Mouse (Mus musculus): ENCODE results near the gene A830018L16Rik. TPM values are rescaled to one million over a fixed set of nuclear protein-coding genes. Genes with fewer than 3 reads are reported as not detected.

The A830018L16Rik gene
- polyA plus RNA-seq, 1 experiment, result not detected

- H3K4me1 ChIP-seq (ENCODE audit: control insufficient read depth, insufficient read depth, low read length), result no peaks in the 10 kb centered on the region
- WGBS, result 46% methylated on average over 3 of the region's 3 CpGs
- TF ChIP-seq CTCF (IDR thresholded peaks at IDR 0.05; ENCODE audit: insufficient read depth, low read depth, low read length) (no peak), POLR2A (IDR thresholded peaks at IDR 0.05; ENCODE audit: insufficient read depth, low read depth, low read length) (no peak)
- no peak overlapping the region for H3K27ac ChIP-seq (ENCODE audit: insufficient read depth, low read depth, low read length)
- H3K4me3 ChIP-seq (ENCODE audit: insufficient read depth, low read depth, low read length), result no peak overlapping the region
Measured at GRCm38 (mm10) chr1:11895715-11896114, 481.8 kb downstream of the A830018L16Rik start.

GRCm38 (mm10) chr1:11915873-11916272 is 502.0 kb downstream of the A830018L16Rik start:
- H3K4me3 ChIP-seq (ENCODE audit: insufficient read depth, low read depth, low read length), result no peak overlapping the region
- TF ChIP-seq POLR2A (IDR thresholded peaks at IDR 0.05; ENCODE audit: insufficient read depth, low read depth, low read length), result no peak
- no peak for TF ChIP-seq CTCF (IDR thresholded peaks at IDR 0.05; ENCODE audit: insufficient read depth, low read depth, low read length)
- H3K27ac ChIP-seq (ENCODE audit: insufficient read depth, low read depth, low read length), result no peak overlapping the region
- no peaks in the 10 kb centered on the region for H3K4me1 ChIP-seq (ENCODE audit: control insufficient read depth, insufficient read depth, low read length)

DNA sequence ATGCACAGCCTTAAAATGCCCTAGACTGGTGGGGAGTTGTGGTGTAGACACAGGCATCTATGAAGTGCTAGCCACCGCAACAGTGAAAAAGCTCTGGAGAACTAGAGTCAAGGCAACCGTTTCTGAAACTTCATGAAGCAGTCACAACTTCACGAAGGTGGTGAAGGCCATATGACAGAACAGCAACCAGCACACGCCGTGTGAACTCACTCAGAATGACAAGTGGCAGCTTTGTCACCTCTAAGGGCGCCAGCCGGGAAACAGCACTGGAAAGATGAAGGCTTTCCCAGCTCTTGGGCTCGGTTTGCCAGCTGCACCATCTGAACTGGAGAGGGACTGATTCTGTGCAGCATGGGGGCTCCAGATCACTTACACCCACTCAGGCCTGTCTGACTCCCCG is 523.1 kb downstream of the A830018L16Rik start:
- Histone ChIP-seq H3K27ac (ENCODE audit: insufficient read depth, low read depth, low read length) (no peak overlapping the region), H3K4me1 (ENCODE audit: control insufficient read depth, insufficient read depth, low read length) (no peaks in the 10 kb centered on the region), H3K4me3 (ENCODE audit: insufficient read depth, low read depth, low read length) (no peak overlapping the region)
- no peak for TF ChIP-seq CTCF (IDR thresholded peaks at IDR 0.05; ENCODE audit: insufficient read depth, low read depth, low read length)
- no peak for TF ChIP-seq POLR2A (IDR thresholded peaks at IDR 0.05; ENCODE audit: insufficient read depth, low read depth, low read length)
- 81% methylated on average over 9 of the region's 9 CpGs for WGBS

DNA sequence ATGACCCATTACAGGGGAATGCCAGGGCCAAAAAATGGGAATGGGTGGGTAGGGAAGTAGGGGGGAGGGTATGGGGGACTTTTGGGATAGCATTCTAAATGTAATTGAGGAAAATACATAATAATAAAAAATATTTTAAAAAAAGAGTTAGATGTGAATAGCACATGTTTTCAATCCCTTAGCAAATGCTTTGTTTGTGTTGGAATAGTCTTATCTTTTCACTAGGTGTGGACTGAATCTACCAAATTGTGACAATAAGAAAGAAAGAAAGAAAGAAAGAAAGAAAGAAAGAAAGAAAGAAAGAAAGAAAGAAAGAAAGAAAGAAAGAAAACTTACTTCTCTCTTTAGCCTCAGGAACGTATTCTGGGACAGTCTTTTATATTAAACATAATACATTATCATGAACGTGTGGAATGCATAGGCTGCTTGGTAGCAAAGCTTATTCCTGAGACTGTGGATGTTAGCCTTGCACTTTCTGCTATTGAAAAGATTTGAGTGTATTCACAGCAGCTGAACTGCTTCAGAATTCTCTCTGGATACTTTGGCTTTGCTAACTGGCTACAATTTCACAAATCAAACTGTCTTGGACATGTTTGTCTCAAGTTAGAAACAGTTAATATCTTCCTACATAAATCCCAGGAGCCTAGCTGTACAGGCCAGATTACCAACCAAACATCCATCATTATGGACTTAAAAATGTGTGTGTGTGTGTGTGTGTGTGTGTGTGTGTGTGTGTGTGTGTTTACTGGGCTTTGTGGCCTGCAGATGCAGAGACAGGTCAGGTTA is 545.7 kb downstream of the A830018L16Rik start:
- Histone ChIP-seq H3K4me1 (ENCODE audit: control insufficient read depth, insufficient read depth, low read length) (no peaks in the 10 kb centered on the region), H3K4me3 (ENCODE audit: insufficient read depth, low read depth, low read length) (no peak overlapping the region)
- 74% methylated on average over 2 of the region's 2 CpGs for WGBS

DNA sequence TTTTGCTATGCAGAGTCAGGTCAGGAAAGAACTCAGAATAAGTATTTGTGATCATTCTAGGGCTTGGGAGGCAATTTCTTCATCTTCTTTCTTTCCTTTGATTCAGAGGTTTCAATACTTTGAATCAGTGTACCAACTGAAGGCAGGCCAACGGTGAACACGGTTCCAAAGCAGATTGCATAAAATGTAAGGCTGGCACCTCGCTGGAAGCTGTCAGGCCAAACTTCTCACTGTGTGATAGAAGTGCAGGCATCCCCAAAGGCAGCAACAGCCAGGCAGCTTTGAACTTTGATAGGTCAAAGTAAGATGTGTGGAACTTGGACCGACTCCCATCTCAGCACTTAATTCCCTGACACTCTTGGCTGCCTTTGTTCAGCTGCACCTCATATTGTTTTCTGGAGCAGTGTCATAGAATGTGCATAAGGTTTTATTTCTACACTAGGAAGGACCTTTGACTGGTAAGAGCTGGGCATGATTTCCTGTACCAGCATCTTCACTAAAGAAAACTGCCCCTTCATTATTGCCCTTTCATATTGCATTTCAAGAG is 568.8 kb downstream of the A830018L16Rik start:
- Histone ChIP-seq H3K27ac (ENCODE audit: insufficient read depth, low read depth, low read length) (no peak overlapping the region), H3K4me3 (ENCODE audit: insufficient read depth, low read depth, low read length) (no peak overlapping the region), H3K4me1 (ENCODE audit: control insufficient read depth, insufficient read depth, low read length) (no peaks in the 10 kb centered on the region)
- no peak for TF ChIP-seq CTCF (IDR thresholded peaks at IDR 0.05; ENCODE audit: insufficient read depth, low read depth, low read length)
- no peak for TF ChIP-seq POLR2A (IDR thresholded peaks at IDR 0.05; ENCODE audit: insufficient read depth, low read depth, low read length)
- WGBS, result 64% methylated on average over 4 of the region's 4 CpGs

More for the DNA sequence above, 545.7 kb downstream of the A830018L16Rik start:
- no peak overlapping the region for H3K27ac ChIP-seq (ENCODE audit: insufficient read depth, low read depth, low read length)
- TF ChIP-seq CTCF (IDR thresholded peaks at IDR 0.05; ENCODE audit: insufficient read depth, low read depth, low read length) (no peak), POLR2A (IDR thresholded peaks at IDR 0.05; ENCODE audit: insufficient read depth, low read depth, low read length) (no peak)

DNA sequence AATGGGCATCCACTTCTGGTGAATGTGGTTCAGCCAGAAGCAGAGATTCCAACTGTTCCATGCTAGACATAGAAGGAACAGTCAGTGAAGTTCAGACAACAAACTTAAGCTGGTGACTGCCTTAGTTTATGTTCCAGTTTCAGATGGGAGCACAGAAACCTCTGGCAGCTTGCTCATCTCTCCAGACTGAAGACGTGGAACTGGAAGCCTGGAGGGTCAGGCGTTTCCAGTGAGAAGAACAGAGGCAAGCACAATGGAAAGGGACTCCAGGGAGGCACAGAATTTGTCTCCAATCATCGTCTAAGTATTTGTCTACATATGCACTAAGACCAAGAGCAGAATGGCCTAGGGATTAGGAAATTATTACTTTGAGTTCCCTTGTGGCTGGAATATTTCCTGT is 576.1 kb downstream of the A830018L16Rik start:
- Histone ChIP-seq H3K4me1 (ENCODE audit: control insufficient read depth, insufficient read depth, low read length) (no peaks in the 10 kb centered on the region), H3K4me3 (ENCODE audit: insufficient read depth, low read depth, low read length) (no peak overlapping the region), H3K27ac (ENCODE audit: insufficient read depth, low read depth, low read length) (no peak overlapping the region)
- no peak for TF ChIP-seq POLR2A (IDR thresholded peaks at IDR 0.05; ENCODE audit: insufficient read depth, low read depth, low read length)
- no peak for TF ChIP-seq CTCF (IDR thresholded peaks at IDR 0.05; ENCODE audit: insufficient read depth, low read depth, low read length)
- 79% methylated on average over 3 of the region's 3 CpGs for WGBS

- no peak for TF ChIP-seq POLR2A (IDR thresholded peaks at IDR 0.05; ENCODE audit: insufficient read depth, low read depth, low read length)
- TF ChIP-seq CTCF (IDR thresholded peaks at IDR 0.05; ENCODE audit: insufficient read depth, low read depth, low read length), result no peak
Measured at GRCm38 (mm10) chr1:11996297-11996878, 582.5 kb downstream of the A830018L16Rik start.

DNA sequence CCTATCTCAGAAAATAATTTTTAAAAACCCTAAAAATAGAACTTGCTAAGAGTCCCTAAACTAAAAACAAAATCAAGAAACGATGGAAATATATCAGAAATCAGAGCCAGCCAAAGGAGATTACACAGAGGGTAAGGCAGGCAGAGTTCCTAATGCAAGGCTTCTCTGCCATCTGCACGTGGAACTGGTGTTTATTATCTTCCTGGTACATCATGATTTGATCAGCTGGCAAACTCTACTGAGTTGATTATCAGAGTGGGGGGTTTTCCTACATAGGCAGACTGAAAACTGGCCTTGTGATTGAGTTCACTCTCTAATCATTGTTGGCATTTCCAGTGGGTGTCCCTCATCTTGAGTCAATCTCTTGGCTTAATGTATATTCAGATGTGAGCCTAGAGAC is 583.7 kb downstream of the A830018L16Rik start:
- 56% methylated on average over 2 of the region's 2 CpGs for WGBS
- no peak for TF ChIP-seq CTCF (IDR thresholded peaks at IDR 0.05; ENCODE audit: insufficient read depth, low read depth, low read length)
- no peak for TF ChIP-seq POLR2A (IDR thresholded peaks at IDR 0.05; ENCODE audit: insufficient read depth, low read depth, low read length)
- Histone ChIP-seq H3K4me3 (ENCODE audit: insufficient read depth, low read depth, low read length) (no peak overlapping the region), H3K27ac (ENCODE audit: insufficient read depth, low read depth, low read length) (no peak overlapping the region), H3K4me1 (ENCODE audit: control insufficient read depth, insufficient read depth, low read length) (no peaks in the 10 kb centered on the region)

More at GRCm38 (mm10) chr1:11996297-11996878, 582.5 kb downstream of the A830018L16Rik start:
- WGBS, result 79% methylated on average over 2 of the region's 2 CpGs
- Histone ChIP-seq H3K27ac (ENCODE audit: insufficient read depth, low read depth, low read length) (no peak overlapping the region), H3K4me1 (ENCODE audit: control insufficient read depth, insufficient read depth, low read length) (no peaks in the 10 kb centered on the region), H3K4me3 (ENCODE audit: insufficient read depth, low read depth, low read length) (no peak overlapping the region)

- no peak for TF ChIP-seq CTCF (IDR thresholded peaks at IDR 0.05; ENCODE audit: insufficient read depth, low read depth, low read length)
- TF ChIP-seq POLR2A (IDR thresholded peaks at IDR 0.05; ENCODE audit: insufficient read depth, low read depth, low read length), result no peak
Measured at GRCm38 (mm10) chr1:12000557-12000956, 586.7 kb downstream of the A830018L16Rik start.

More at GRCm38 (mm10) chr1:12000557-12000956, 586.7 kb downstream of the A830018L16Rik start:
- H3K27ac ChIP-seq (ENCODE audit: insufficient read depth, low read depth, low read length), result no peak overlapping the region
- H3K4me1 ChIP-seq (ENCODE audit: control insufficient read depth, insufficient read depth, low read length), result no peaks in the 10 kb centered on the region
- 30% methylated on average over 4 of the region's 4 CpGs for WGBS
- no peak overlapping the region for H3K4me3 ChIP-seq (ENCODE audit: insufficient read depth, low read depth, low read length)
